Mouse (Mus musculus) ES-Bruce4 (cell line): ENCODE data around the gene Dusp13.

ENCODE experiments used
- CTCF ChIP-seq: IDR thresholded peaks from one replicate; pipeline ENCODE4 v1.8.1; 2011; ENCODE audit warnings: low read depth, low read length
- EP300 ChIP-seq: IDR thresholded peaks from 2 replicates; pipeline ENCODE4 v1.6.1; 2011; ENCODE audit warnings: low read depth, low read length; ENCODE audit not compliant: insufficient read depth

DNA sequence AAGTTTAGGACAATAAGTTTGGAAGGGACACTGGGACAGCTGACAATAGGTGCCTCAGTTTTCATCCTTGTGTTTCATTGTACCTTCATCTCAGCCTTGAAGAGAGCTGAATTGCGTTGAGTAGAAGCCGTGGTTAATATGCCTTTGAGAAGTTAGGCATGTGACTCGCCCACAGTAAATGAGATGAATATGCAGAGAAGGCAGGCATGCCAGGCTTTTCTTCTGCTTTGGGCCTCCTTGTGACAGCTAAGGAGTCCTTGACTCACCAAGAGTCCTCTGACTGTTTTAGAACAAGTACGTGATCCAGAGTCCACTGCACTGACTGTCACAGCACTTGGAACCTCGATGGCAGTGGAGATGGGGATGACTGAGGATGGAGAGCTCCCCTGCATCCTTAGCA, 37.1 kb upstream of the Dusp13 start:
- TF ChIP-seq CTCF = no peak
- no peak for TF ChIP-seq EP300
